Mouse (Mus musculus): ENCODE results near the gene Dennd2d.

The Dennd2d gene

DNA sequence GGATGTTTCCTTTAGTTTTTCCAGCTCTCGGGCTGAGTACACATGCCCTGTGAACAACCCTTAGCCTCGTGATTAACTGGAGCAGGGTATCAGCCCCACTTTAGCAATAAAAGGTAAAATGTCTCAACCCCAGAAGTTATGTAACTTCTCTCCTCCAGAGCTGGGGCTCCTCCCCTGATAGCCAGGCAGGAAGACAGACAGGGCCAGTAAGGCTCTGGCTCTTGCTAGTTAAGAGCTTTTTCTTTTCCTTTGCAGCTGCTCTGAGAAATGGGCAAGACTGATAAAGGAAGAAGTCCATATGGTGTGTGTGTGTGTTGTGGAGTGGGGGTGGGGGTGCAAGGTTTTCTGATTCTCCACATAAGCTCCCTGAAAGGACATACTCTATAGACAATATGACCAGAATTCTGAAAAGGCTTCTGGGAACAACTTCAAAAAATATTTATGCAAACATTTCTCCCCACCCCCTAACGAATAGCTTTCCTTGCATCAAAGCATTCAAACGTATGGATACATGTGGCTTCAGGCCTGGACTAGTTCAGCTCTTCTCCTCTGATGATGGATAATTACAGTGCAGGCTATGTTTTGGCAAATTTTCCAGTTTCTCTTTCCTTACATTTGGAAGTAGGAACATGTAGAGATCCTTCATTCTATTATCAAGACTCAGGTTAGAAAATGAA is 14.0 kb downstream of the Dennd2d start:
- DNase-seq (ENCODE audit: low spot score), result no peak

DNA sequence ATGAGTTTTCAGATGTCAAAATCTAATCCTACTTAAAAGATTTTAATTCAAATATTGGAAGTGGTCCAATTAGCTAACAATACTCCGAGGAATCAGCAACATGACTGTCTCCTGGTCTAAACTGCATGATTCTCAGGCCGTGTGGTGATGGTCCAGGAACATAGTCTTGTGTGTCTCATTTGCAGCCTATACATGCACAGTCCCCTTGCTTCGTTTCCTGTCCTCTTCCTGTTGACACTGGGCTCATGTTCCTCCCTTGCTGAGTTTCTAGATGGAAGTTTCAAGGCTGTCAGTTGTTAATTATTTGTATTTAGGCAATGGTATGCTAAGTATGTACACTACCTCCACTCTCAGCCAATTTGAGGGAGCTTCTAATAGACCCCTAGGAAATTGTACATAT is 14.8 kb downstream of the Dennd2d start:
- no peak for DNase-seq (ENCODE audit: low spot score)

DNA sequence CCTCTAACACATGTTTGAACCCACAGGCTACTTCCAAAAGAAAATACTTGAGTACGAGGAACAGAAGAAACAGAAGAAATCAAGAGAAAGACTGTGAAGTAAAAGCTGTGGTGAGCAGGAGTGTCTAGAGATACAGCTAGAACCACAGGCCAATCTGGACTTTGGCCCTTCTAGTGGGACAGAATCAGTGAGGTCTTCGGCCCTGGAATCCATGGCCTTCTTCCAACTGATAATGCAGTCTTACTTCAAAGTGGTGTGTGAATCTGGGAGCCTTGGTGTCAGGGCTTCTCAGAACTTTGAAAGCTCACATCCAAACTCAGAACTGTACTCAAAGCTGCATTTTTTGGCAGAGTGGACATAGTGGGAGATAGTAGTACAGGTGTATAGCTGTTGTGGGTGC is 18.3 kb downstream of the Dennd2d start:
- no peak for DNase-seq (ENCODE audit: low spot score)

DNA sequence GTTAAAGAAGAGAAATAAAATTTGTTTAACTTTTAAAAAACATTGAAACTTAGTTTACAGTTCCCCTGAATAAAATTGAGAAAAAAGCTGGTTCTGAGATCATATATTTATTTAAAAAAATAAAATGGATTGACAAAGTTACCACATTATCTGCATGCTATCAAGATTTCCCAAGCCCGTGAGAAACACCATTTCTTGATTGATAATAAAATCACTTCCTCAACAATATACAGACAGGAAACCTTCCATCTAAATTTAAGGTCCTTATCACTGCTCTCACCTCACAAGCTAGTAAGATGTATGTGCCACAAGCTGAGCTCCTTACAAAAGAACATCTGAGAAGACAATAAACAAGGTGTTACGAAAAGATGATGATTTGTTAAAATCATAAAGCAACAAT is 20.7 kb downstream of the Dennd2d start:
- DNase-seq (ENCODE audit: low spot score), result no peak

DNA sequence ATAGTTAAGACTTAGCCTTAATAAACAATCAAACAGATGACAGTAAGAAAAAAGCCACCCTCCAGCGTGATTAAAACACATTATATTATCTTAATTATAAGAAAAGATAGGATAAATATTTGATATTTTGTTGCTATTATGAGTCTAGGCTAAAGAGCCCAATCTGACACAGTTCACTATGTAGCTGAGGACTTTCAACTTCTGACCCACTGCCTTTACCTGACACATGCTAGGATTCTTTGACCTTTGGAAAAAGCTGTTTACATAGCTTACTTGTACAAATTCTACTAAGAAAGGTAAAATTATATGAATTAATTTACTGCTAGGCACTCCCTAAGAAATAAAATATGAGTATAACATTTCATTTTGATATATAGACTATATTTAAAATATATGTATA is 28.5 kb downstream of the Dennd2d start:
- no peak for DNase-seq (ENCODE audit: low spot score)

DNA sequence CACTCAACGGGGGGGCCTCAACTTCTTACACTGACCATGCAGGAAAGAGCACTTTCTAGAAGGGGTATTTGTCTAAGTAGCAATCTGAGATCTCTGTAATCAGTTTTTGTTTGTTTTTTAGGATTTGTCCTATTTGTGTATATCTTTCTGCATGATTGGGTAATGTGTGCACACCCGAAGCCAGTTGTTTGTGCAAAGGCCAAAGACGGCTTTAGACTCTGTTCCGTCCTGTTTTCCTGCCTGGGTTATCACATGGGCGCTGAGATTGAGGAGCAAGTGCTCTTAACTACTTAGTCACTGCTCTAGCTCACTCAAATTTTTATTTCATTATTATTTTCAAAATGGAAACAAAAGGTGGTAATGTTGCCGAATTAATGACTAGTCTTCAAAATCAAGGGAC is 32.8 kb downstream of the Dennd2d start:
- no peak for DNase-seq (ENCODE audit: low spot score)

DNA sequence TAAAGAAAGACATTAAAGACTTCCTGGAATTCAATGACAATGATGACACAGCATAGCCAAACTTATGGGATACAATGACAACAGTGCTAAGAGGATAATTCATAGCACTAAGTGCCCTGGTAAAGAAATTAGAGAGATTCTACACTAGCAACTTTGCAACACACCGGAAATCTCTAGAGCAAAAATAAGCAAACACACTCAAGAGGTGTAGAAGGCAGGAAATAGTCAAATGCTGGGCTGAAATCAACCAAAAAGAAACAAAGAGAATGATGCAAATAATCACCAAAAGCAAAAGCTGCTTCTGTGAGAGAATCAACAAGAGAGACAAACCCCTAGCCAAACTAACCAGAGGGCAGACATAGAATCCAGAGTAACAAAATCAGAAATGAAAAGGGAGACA is 40.5 kb downstream of the Dennd2d start:
- DNase-seq (ENCODE audit: low spot score), result no peak

DNA sequence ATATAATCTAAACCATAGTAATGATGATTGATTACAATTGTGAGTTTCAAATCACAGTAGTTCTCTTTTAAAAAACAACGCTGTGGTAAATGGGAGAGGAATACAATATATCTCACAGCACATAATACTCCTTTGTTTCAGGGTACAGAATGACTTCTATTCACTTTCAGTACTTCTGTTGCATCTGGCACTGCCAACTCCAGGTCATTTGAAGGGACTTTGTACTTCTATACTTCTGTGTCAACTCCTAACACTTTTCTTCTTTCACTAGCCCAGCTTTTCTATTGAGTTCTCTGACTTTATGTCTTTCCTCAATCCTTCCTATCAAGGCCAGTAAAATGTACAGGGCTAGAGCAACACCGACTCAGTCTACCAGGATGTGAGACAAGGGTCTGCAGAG is 44.2 kb downstream of the Dennd2d start:
- no peak for DNase-seq (ENCODE audit: low spot score)

DNA sequence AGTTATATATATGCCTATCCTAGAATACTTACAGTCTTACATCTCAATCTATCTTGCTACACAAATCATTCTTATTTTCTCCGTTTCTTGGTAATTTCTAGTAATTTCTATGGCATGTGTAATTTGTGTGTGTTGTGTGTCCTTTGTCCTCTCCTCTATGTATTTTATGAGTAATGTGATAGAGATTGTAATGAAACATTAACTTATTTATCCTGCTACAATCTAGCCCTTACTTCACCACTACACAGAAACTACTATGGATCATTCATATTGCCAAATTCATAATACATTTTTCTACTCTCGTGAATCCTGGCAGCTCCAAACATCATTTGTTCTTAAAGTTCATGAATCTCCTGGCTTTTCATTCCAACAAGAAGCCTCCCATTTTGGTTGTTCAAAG is 45.8 kb downstream of the Dennd2d start:
- DNase-seq (ENCODE audit: low spot score), result no peak

DNA sequence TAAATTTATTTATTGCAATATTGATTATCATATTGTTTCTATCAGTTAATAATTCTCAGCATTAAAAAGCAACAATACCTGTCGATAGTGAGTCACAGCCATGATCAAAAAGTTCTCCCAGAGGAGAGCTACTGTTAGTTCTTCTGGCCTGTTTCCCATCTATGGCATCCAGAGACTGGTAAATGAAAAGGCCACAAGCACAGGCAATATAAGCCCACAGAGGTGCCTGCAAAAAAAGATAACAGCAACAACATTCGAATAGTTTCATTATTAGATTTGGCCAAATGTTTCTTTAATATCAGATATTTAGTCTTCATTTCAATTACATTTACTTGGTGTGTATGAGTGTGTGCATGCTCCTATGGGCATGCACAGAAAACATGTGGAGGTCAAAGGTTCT is 51.1 kb downstream of the Dennd2d start:
- DNase-seq (ENCODE audit: low spot score), result no peak

DNA sequence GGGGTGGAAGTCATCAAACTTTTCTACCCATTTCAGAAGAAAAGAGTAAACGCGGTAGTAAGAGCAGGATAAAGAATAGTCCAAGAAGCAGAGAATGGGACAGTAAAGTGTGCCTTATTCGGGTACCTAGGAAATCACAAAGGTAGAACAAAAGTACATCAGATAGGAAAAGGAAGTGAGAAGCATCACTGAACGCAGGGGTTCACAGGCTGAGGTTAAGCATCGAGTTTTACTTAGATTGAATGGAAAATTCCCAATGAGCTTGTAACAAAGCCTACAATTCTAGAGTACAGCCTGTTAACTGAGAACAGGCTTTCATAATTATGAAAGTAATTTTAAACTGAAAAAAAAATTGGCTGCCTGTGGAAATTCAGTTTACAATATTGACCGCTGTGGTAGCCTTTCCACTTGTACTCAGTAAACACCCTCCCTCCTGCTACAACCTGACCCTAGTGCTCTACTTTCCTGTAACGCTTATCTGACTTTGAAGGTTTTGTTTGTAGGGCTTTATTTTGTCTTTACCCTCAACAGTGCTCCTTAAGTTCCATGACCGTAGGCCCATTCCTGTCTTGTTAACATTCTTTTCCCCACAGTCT is 62.6 kb downstream of the Dennd2d start:
- no peak for DNase-seq (ENCODE audit: low spot score)

DNA sequence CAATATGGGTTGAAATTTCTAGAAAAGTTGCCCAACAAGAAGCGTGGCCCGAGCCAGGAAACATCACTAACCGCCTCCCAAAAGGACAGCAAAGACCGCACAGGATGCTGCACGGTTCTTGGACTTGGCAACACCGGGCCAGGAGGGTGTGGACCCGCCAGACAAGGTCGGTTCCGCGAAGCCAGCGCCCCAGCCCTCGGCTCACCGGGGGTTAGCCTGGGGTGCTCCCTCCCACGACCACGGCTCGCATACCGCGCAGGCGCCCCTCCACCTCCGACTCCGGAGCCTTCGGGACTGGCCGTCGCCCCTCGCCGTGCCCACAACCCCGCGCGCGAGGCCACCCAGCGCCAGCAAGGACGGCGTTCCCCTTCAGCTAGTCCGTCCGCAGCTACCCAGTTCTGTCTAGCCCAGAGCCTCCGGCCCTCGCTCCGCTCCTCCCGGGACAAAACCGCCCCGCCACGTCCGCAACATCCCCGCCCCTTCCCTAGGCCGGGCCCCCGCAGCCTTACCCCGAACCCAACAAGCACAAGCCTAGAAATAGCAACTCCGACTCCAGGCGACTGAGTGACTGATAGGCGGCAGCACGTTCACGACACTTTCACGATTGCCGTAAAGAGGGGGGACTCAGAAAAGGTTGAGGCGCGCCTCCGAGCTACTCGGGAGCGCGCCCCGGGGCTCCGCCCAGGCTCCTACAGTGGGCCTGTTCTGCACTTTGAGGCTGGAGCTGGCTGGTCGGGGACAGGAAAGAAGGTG is 65.1 kb downstream of the Dennd2d start, which contains the start of the genes Dram2 and Cept1:
Gene Dram2 (plus strand): TSS at position 628 of the 753 bp plus-strand sequence.
Gene Cept1 (minus strand): TSS at position 632 of the 753 bp plus-strand sequence.
- DNase-seq (ENCODE audit: low spot score), result peak; percentile 95

DNA sequence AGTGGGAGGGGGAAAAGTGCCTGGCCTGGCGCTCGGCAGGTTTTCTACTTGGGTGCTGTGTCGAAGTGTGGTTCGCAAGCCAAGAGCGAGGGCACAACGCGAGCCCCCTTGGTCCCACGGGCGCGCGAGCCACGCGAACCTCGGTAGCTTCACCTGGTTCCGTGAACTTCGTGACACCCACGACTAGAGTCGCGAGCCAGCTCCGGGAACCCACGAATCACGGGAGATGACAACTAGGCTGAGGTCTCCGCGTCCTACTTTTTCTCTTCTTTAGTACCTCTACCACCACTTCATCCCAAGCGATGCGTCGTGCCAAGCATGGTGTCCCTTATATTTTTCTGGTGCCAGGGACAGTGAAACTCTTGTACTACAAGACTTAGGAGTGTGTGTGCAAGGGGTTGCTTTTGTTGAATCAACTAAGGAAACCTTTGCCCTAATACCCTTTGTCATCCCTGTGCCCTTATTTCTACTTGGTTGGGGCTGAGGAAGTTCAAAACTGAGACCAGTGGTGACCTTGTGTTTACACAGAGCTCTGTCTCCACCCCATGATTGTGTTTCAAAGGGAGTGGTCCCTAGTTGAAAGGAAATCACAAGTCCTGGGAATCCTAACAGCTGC is 65.8 kb downstream of the Dennd2d start:
- no peak for DNase-seq (ENCODE audit: low spot score)

DNA sequence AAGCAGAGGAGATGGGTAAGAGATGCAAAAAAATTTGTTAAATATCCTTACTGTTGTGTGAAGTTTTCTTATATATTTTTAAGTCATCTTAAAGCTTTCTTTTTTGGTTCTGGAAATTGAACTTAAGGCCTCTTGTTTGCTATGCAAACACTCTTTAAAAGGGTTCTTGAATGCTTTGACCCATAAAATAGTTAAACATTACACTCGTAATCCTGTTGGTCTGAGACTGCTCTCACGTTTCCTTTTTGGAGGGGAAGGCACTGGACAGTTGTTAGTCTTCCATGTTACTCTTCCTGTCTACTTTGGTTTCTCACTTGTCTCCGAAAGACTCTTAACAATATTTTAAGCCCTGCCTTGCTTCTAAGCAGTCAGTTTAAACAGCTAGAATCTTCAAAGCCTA is 66.8 kb downstream of the Dennd2d start:
- no peak for DNase-seq (ENCODE audit: low spot score)

All from testis, postnatal 14 days (tissue).